Mouse (Mus musculus) MEL (cell line): ENCODE measurements around the gene Nup93.

Experiments
- CTCF ChIP-seq, 3 experiments: IDR thresholded peaks in 2 of 3; conservative IDR thresholded peaks in 1 of 3; 2 replicates each; pipeline ENCODE4 v1.5.1; 2011 to 2012; ENCODE audit warnings: low read length in 3 of 3, low read depth in 2 of 3, mild to moderate bottlenecking in 2 of 3, improper control_type of control experiment in 1 of 3, inconsistent platforms in 1 of 3, mixed read lengths in 1 of 3, moderate library complexity in 1 of 3; ENCODE audit not compliant: control insufficient read depth in 1 of 3, insufficient read depth in 1 of 3, poor library complexity in 1 of 3, severe bottlenecking in 1 of 3
- E2F4 ChIP-seq: IDR thresholded peaks from 2 replicates; pipeline ENCODE4 v1.6.1; 2011; ENCODE audit warnings: low read depth, low read length, improper control_type of control experiment, borderline replicate concordance
- GATA1 ChIP-seq: IDR thresholded peaks from 2 replicates; pipeline ENCODE4 v1.6.1; 2011; ENCODE audit warnings: low read depth, low read length, improper control_type of control experiment
- MAFK ChIP-seq: IDR thresholded peaks from 2 replicates; pipeline ENCODE4 v1.6.1; 2011; ENCODE audit warnings: low read depth, mild to moderate bottlenecking, low read length, improper control_type of control experiment, borderline replicate concordance
- MEF2A ChIP-seq: IDR thresholded peaks from 2 replicates; pipeline ENCODE4 v1.6.1; 2014; ENCODE audit warnings: low read depth, mild to moderate bottlenecking, inconsistent platforms, low read length, improper control_type of control experiment; ENCODE audit not compliant: poor library complexity, insufficient replicate concordance, severe bottlenecking; ENCODE audit errors: extremely low read depth
- MXI1 ChIP-seq: IDR thresholded peaks from 2 replicates; pipeline ENCODE4 v1.6.1; 2011; ENCODE audit warnings: mild to moderate bottlenecking, low read depth, low read length, improper control_type of control experiment
- MYC ChIP-seq: IDR thresholded peaks from 2 replicates; pipeline ENCODE4 v1.6.1; 2011; ENCODE audit warnings: low read depth, mild to moderate bottlenecking, low read length, improper control_type of control experiment, moderate library complexity
- NELFE ChIP-seq: IDR thresholded peaks from 2 replicates; pipeline ENCODE4 v1.6.1; 2011; ENCODE audit warnings: low read depth, low read length, improper control_type of control experiment
- POLR2A ChIP-seq, 2 experiments: IDR thresholded peaks; 2 replicates each; pipeline ENCODE4 v1.6.1; 2011 to 2012; ENCODE audit warnings: low read length in 2 of 2, mild to moderate bottlenecking in 2 of 2, control low read depth in 1 of 2, improper control_type of control experiment in 1 of 2, low read depth in 1 of 2, moderate library complexity in 1 of 2; ENCODE audit not compliant: control insufficient read depth in 1 of 2, insufficient read depth in 1 of 2, poor library complexity in 1 of 2
- RAD21 ChIP-seq: IDR thresholded peaks from 2 replicates; pipeline ENCODE4 v1.6.1; 2011; ENCODE audit warnings: mild to moderate bottlenecking, low read depth, low read length, improper control_type of control experiment
- TAL1 ChIP-seq: IDR thresholded peaks from 2 replicates; pipeline ENCODE4 v1.6.1; 2012; ENCODE audit warnings: mild to moderate bottlenecking, inconsistent platforms, low read length, moderate library complexity, mixed read lengths
- TCF12 ChIP-seq: IDR thresholded peaks from 2 replicates; pipeline ENCODE4 v1.6.1; 2014; ENCODE audit warnings: low read depth, mild to moderate bottlenecking, inconsistent platforms, low read length, improper control_type of control experiment, moderate library complexity
- USF1 ChIP-seq: IDR thresholded peaks from 2 replicates; pipeline ENCODE4 v1.6.1; 2014; ENCODE audit warnings: low read depth, mild to moderate bottlenecking, inconsistent platforms, low read length, improper control_type of control experiment, moderate library complexity
- ZKSCAN1 ChIP-seq: IDR thresholded peaks from 2 replicates; pipeline ENCODE4 v1.6.1; 2012; ENCODE audit warnings: low read depth, mild to moderate bottlenecking, inconsistent platforms, low read length, improper control_type of control experiment, moderate library complexity

- TF ChIP-seq RAD21 (no peak), CTCF (IDR thresholded peaks at IDR 0.05 in 2 of 3, conservative IDR thresholded peaks at IDR 0.05 in 1 of 3; ENCODE audit: control insufficient read depth in 1 of 3, insufficient read depth in 1 of 3, low read depth in 2 of 3, low read length in 3 of 3, poor library complexity in 1 of 3, severe bottlenecking in 1 of 3) (no peak), MXI1 (no peak), E2F4 (no peak), MAFK (no peak), MEF2A (no peak), TAL1 (no peak), USF1 (no peak), MYC (no peak), POLR2A (IDR thresholded peaks at IDR 0.05; ENCODE audit: control insufficient read depth in 1 of 2, insufficient read depth in 1 of 2, low read depth in 1 of 2, low read length in 2 of 2, poor library complexity in 1 of 2) (no peak), ZKSCAN1 (no peak), TCF12 (no peak), GATA1 (no peak), NELFE (no peak)
These were observed 99.7 kb downstream of the Nup93 start for GRCm38 (mm10) chr8:94314069-94314468.
